Mouse (Mus musculus): ENCODE data around the gene Msh4.
"Not testable (repeated sequence)": the region's sequence is repeated elsewhere in the genome, so short reads cannot be mapped to it uniquely, and the experiment has no call there.

The Msh4 gene

DNA sequence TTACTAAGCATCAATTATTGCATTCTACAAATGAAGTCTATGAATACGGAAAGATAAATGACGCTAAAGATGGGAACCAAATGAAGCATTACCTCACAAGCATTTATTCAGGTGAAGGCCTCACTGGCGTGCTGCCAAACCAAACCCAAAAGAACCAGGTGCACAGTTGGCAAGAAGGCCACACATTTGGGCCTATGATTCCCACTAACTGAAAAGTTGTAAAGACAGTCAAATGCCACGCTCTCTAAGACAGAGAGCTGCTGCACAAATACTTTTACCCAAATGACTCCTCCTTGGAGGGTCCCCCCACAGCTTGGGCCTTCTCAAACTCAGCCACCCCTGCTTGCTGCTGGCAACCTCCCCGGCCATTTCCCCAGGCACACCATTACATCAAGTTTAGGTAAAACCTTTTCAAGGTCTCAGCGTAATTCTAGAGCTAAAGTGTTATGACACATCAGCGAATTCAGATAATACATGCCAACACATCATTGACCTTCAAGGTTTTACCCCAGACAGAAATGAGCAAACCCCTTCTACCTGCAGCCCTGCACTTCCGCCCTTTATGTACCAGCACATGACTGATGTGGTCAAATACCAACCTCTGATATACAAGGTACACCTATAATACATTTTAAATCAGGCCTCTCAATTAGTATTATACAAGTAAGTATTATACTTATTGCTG is 5.4 kb upstream of the Msh4 start:
- no peak for DNase-seq (ENCODE audit: low spot score in 2 of 2)

DNA sequence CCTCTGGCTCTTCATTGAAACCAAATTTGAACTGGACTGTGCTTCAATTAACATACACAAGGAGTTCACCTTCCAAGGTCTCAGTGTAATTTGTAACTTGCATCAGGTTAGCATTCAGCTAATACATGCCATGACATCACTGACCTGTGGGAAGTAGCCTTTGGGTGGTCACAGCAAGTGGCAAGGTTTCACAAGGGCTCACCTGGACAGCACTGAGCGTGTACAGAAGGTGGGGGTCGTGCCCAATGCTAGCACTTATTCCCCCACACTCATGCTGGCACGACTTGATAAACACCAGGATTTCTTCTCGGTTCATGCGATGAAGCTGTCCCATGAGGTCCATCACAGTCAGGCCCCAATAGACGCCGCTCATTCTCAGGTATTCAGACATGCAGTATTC is 4.6 kb upstream of the Msh4 start:
- DNase-seq (ENCODE audit: low spot score in 2 of 2) = no peak

DNA sequence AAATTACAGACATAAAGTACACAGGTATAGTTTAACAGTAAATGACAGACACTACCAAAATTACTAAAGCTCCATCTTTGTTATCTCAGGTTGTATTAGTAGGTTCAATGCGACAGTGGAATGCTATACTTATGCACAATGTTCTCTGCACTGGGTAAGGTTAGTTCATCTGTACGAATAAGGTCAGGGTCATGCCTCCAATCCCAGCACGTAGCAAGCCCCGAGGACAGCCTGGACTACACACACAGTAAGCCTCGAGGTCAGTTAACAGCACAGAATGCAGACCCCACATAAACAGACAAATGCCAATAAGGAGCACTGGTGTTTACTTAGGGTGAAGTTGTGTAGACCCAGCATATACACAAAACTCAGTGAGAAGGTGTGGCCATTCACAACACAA is 3.0 kb upstream of the Msh4 start:
- no peak for DNase-seq (ENCODE audit: low spot score in 2 of 2)

- DNase-seq (ENCODE audit: low spot score in 2 of 2) = no peak
These were observed 445 bp downstream of the Msh4 start for GRCm38 (mm10) chr3:153905251-153906135.

- peak in 1 of 2 experiments; percentile 48 for DNase-seq (ENCODE audit: low spot score in 2 of 2)
These were observed 1.4 kb downstream of the Msh4 start for GRCm38 (mm10) chr3:153904586-153904985.

GRCm38 (mm10) chr3:153902595-153902994 is 3.3 kb downstream of the Msh4 start:
- DNase-seq (ENCODE audit: low spot score in 2 of 2) = no peak

- no peak for DNase-seq (ENCODE audit: low spot score in 2 of 2)
These were observed 4.0 kb downstream of the Msh4 start for GRCm38 (mm10) chr3:153901904-153902303.

GRCm38 (mm10) chr3:153897216-153897615 is 8.7 kb downstream of the Msh4 start:
- DNase-seq (ENCODE audit: low spot score in 2 of 2) = no peak

- DNase-seq (ENCODE audit: low spot score in 2 of 2) = no peak
These were observed 10.5 kb downstream of the Msh4 start for GRCm38 (mm10) chr3:153895454-153895853.

- no peak for DNase-seq (ENCODE audit: low spot score in 2 of 2)
These were observed 16.7 kb downstream of the Msh4 start for GRCm38 (mm10) chr3:153889188-153889781.

DNA sequence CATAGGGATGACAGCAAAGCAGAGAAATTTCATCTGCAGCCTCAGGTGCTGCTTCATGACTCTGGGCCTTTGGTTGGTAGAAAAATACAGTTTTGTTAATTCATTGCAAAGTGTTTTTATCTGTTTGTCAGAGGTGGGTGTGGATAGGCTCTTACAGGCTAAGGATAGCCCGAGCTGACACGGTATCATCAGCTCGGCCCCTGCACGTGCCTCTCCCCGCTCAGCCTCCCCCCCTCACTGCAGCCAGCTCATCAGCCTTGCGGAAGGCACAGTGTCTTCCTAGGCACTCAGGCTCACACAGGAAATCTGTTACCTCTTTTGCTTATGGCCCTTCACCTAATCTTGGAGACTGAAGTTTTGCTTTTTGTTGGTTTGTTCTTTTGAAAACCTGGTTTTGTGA is 17.8 kb downstream of the Msh4 start:
- no peak for DNase-seq (ENCODE audit: low spot score in 2 of 2)

DNA sequence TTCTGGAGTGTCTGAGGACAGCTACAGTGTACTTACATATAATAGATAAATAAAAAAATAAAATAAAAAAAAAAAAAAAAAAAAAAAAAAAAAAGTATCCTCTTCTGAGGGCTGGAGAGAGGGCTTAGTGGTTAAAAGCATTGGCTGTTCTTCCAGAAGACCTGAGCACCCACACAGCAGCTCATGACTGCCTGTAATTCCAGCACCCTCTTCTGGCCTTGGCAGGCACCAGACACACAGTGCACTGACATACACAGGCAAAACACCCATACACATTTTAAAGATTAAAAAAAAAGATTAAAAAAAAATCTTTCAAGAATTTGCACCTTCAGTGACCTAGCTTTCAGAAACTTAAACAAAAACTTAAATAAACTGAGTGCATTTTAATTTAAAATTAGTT is 19.6 kb downstream of the Msh4 start:
- DNase-seq (ENCODE audit: low spot score in 2 of 2) = no peak

GRCm38 (mm10) chr3:153871396-153871795 is 34.5 kb downstream of the Msh4 start:
- no peak for DNase-seq (ENCODE audit: low spot score in 2 of 2)

GRCm38 (mm10) chr3:153867149-153868136 is 38.5 kb downstream of the Msh4 start:
- no peak for DNase-seq (ENCODE audit: low spot score in 2 of 2)

DNA sequence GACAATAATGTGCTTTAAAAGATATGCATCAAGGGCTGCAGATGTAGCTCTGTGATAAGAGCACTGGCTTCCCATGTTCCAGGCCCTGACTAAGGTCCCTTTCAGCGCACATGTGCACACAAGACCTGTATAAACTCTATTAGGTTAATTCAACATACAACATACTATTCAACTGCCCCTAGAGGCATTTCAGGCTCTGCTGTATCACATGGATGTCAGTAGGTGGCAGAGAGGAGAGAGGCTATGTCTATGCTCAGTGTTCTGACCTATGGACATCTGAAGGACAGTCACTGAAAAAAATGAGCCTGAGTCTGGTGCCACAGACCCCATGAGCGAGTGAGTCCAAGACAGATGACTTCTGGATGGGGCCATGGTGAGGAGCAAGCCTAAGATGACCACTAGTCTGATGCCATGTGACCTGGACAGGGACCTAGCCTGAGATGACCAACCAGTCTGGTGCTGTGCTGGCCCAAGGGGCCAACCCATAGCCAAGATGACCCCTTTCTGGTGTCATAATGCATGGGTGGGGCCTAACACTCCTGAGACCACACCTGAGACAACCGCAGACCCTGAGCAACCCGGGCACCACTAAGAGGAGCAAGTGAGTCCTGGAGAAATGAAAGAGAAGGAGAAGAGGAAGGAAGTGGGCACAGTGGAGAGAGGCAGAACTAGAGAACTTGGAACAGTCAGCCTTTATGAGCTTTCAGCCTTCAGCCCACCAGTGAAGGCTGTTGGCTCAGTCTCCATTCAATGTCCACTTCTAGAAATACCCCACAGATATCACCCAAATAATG is 41.1 kb downstream of the Msh4 start:
- DNase-seq (ENCODE audit: low spot score in 2 of 2) = no peak

- DNase-seq (ENCODE audit: low spot score in 2 of 2) = no peak
These were observed 42.1 kb downstream of the Msh4 start for GRCm38 (mm10) chr3:153863816-153864215.

DNA sequence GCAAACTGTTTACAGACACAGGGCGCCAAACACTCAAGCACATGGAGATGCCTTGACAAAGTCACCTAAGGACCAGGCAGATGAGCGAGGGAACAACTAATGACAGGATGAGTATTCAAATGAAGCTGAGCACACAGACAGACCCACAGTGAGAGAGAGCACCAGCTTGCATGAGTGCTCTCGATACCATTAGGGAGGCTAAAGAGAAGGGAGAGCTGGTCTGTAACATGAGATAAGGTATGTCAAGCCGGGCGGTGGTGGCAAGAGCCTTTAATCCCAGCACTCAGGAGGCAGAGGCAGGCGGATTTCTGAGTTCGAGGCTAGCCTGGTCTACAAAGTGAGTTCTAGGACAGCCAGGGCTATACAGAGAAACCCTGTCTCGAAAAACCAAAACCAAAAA is 45.5 kb downstream of the Msh4 start:
- DNase-seq (ENCODE audit: low spot score in 2 of 2) = not testable (repeated sequence)

GRCm38 (mm10) chr3:153858350-153859001 is 47.5 kb downstream of the Msh4 start:
- no peak for DNase-seq (ENCODE audit: low spot score in 2 of 2)

- no peak for DNase-seq (ENCODE audit: low spot score in 2 of 2)
These were observed 53.7 kb downstream of the Msh4 start for GRCm38 (mm10) chr3:153852266-153852665.

DNA sequence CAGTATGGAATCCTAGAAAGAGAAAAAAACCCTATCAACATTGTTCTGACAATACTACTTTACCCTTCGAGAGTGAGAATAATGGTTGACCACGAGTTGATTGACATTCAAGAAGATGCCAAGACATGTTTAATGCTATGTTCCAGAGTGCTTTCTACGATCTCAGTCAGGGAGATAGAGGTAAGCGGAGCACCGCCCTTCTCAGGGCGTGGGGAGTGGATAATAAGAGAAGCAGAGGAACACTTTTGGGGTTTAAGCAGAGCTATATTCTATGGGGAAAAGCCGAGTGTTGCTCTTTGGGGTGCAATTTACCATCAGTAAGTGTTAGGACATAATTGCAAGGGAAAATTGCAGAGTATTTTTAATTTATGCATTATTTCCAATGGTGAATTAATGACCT is 55.2 kb downstream of the Msh4 start:
- DNase-seq (ENCODE audit: low spot score in 2 of 2) = no peak
